Comparison of ENCODE assay signal across 8 mouse cellular contexts in the genomic region with DNA sequence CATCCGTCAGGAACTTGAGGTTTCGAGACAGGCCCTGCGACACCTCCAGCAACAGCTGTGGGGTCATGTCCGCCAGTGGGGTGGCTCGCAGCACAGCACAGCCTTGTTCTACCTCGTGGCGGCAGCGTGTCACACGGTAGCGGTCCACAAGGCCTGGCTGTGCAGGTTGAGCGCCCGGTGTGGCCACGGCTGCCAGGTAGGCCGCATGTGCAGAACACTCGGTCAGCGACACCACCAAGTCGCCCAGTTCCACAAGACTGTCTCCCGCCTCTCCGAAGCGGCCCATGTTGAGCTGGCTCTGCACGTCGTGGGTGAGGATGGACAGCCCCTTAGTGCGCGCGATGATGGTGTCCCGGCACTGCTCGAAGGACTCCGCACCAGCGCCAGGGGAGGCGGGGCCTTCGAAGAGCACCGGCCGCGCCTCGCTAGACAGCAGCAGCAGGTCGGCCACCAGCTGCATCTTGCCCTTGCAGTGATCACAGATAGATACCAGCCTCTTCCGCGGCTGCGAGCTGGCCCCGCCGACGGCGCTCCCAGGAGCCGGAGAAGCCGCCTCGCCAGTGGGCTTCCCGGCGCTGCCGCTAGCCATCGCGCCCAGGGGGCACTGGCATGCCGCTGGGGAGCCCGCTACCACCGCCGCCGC. TPM values are rescaled to one million over a fixed set of nuclear protein-coding genes. Genes with fewer than 3 reads are reported as not detected.
A peak's percentile ranks its signal among the peaks of the same experiment; 100 is the strongest.
DNase-seq lines count a peak whose midpoint lies in the region; ATAC-seq and TF ChIP-seq lines count a peak whose summit lies in the region.

No protein-coding gene starts in this region.

- WGBS in heart, postnatal 0 days, result 15% methylated on average over 52 of the region's 56 CpGs
- 8% methylated on average over 51 of the region's 56 CpGs for WGBS in lung, embryonic 16.5 days

- H3K4me1 ChIP-seq in heart, postnatal 0 days (ENCODE audit: control insufficient read depth, insufficient read depth), result peaks cover 27% of the 10 kb centered on the region
- peaks cover 52% of the 10 kb centered on the region for H3K4me1 ChIP-seq in lung, embryonic 16.5 days (replicated peaks; ENCODE audit: control insufficient read depth, insufficient read depth, low read length)

- peak overlapping the region; percentile 87 for H3K4me3 ChIP-seq in heart, postnatal 0 days (ENCODE audit: low read depth, low read length)
- H3K4me3 ChIP-seq in lung, embryonic 16.5 days (ENCODE audit: low read length), result peak overlapping the region; percentile 85

- no peak for TF ChIP-seq EP300 in heart, postnatal 0 days (IDR thresholded peaks at IDR 0.05; ENCODE audit: low read depth)

- no peaks in the 10 kb centered on the region for H3K27me3 ChIP-seq in heart, postnatal 0 days (ENCODE audit: control insufficient read depth, insufficient read depth, low read length)
- no peaks in the 10 kb centered on the region for H3K27me3 ChIP-seq in lung, embryonic 16.5 days (ENCODE audit: control insufficient read depth, insufficient read depth, low read depth, low read length)

- DNase-seq in MN1 (ENCODE audit: low spot score), result peak; percentile 74
- DNase-seq in brain, adult 2 months (ENCODE audit: low read depth, low spot score), result peak; percentile 64
- peak; percentile 50 for DNase-seq in heart, postnatal 0 days (ENCODE audit: low spot score)
- peak; percentile 67 to 81 for DNase-seq in kidney, postnatal 4 days
- peak; percentile 68 for DNase-seq in ovary, postnatal 36 days (ENCODE audit: low spot score)

- ATAC-seq in erythroid progenitor cell, adult 5-6 weeks (replicated peaks; ENCODE audit: low FRiP score, poor library complexity, severe bottlenecking), result peak; percentile 53
- ATAC-seq in heart, postnatal 0 days (ENCODE audit: insufficient read depth, low read depth), result peak; percentile 21; the same call in 1 of the 2 replicates
- ATAC-seq in lung, embryonic 16.5 days (ENCODE audit: low read depth), result peak; percentile 24
- ATAC-seq in inflammation-experienced regulatory T-cells, adult 6 months, result no peak

- H3K9ac ChIP-seq in heart, postnatal 0 days (replicated peaks; ENCODE audit: low read depth, low read length), result peak overlapping the region; percentile 93
- H3K9ac ChIP-seq in lung, embryonic 16.5 days (ENCODE audit: low read length), result peak overlapping the region; percentile 95

- TF ChIP-seq CTCF in heart, postnatal 0 days (IDR thresholded peaks at IDR 0.05; ENCODE audit: low read depth), result no peak

- H3K9me3 ChIP-seq in heart, postnatal 0 days (replicated peaks; ENCODE audit: control insufficient read depth, low read length), result no peaks in the 10 kb centered on the region
- no peaks in the 10 kb centered on the region for H3K9me3 ChIP-seq in lung, embryonic 16.5 days (ENCODE audit: control insufficient read depth, low read length)

- H3K4me2 ChIP-seq in heart, postnatal 0 days (ENCODE audit: low read depth, low read length), result peak overlapping the region; percentile 93
- peak overlapping the region; percentile 77 for H3K4me2 ChIP-seq in lung, embryonic 16.5 days (ENCODE audit: low read depth, low read length)

- 0 out of 2 replicates have a peak, but pooled peaks cover 5% of the 10 kb centered on the region for H3K36me3 ChIP-seq in heart, postnatal 0 days (replicated peaks; ENCODE audit: control insufficient read depth, insufficient read depth, low read length)
- H3K36me3 ChIP-seq in lung, embryonic 16.5 days (ENCODE audit: control insufficient read depth, insufficient read depth, low read length), result peaks cover 3% of the 10 kb centered on the region; the same call in 1 of the 2 replicates

- H3K27ac ChIP-seq in heart, postnatal 0 days (ENCODE audit: low read depth), result peak overlapping the region; percentile 90
- H3K27ac ChIP-seq in lung, embryonic 16.5 days (ENCODE audit: low read length), result peak overlapping the region; percentile 99

RNA-seq across cellular contexts. Expression of a gene that starts 1.4 kb away (rescaled TPM):
- 28.8 and 36.9 TPM in 2 replicates for total RNA-seq in erythroid progenitor cell, adult 5-6 weeks (2015; ENCODE audit: low replicate concordance)
- 19.2 and 25.7 TPM in 2 replicates for total RNA-seq in erythroid progenitor cell, adult 5-6 weeks (2017; ENCODE audit: low replicate concordance)
- total RNA-seq in heart, postnatal 0 days (2014; rRNA removed; ENCODE audit: low replicate concordance), result 44.6 and 64.1 TPM in 2 replicates
- 6.2 and 6.4 TPM in 2 replicates for polyA plus RNA-seq in heart, postnatal 0 days (2015; fragmentation: Nextera tagmentation; extraction: Ambion mirVana)
- polyA plus RNA-seq in lung, embryonic 16.5 days (2015; fragmentation: Nextera tagmentation; extraction: Ambion mirVana), result 10.4 and 10.5 TPM in 2 replicates
- 1 to 10 TPM in 1 of 3 experiments, under 1 TPM in 2; 0.71 to 1.1 (median 0.86) TPM for polyA plus RNA-seq in inflammation-experienced regulatory T-cells, adult 6 months (2017; shearing (Covaris generic))

RNA-seq across cellular contexts. Expression of a gene that starts 1.5 kb away (rescaled TPM):
- total RNA-seq in erythroid progenitor cell, adult 5-6 weeks (2015; ENCODE audit: low replicate concordance), result 25.2 and 30.6 TPM in 2 replicates
- 33.7 and 38.1 TPM in 2 replicates for total RNA-seq in erythroid progenitor cell, adult 5-6 weeks (2017; ENCODE audit: low replicate concordance)
- total RNA-seq in heart, postnatal 0 days (2014; rRNA removed; ENCODE audit: low replicate concordance), result 21.4 and 54.8 TPM in 2 replicates
- polyA plus RNA-seq in heart, postnatal 0 days (2015; fragmentation: Nextera tagmentation; extraction: Ambion mirVana), result 58.0 and 60.2 TPM in 2 replicates
- polyA plus RNA-seq in lung, embryonic 16.5 days (2015; fragmentation: Nextera tagmentation; extraction: Ambion mirVana), result 118 and 132 TPM in 2 replicates
- polyA plus RNA-seq in inflammation-experienced regulatory T-cells, adult 6 months (2017; shearing (Covaris generic)), result 10 to 100 TPM; 29.1 to 53.3 (median 49.6) TPM
